Mouse (Mus musculus) brown adipose tissue, adult 24 weeks (tissue): ENCODE measurements at regions not wholly inside any gene's neighbourhood (a gene's known extent, or its start where the extent isn't known, plus 50 kb on each side); places are given as distances from the start of the nearest gene placed in this dataset.
"Not testable (repeated sequence)": the region's sequence is repeated elsewhere in the genome, so short reads cannot be mapped to it uniquely, and the experiment has no call there.

ENCODE experiments used
- H3K27ac ChIP-seq: fragments of 200-500 bp; replicated peaks from 2 replicates; pipeline ENCODE4 v1.5.1; 2012; ENCODE audit warnings: low read depth, mild to moderate bottlenecking, low read length
- H3K4me1 ChIP-seq: fragments of 200-500 bp; 2 replicates; pipeline ENCODE4 v1.6.1; 2012; ENCODE audit warnings: low read length, mixed read lengths; ENCODE audit not compliant: control insufficient read depth, insufficient read depth, insufficient read length
- H3K4me3 ChIP-seq: fragments of 200-500 bp; 2 replicates; pipeline ENCODE4 v1.5.1; 2012; ENCODE audit warnings: low read depth, mild to moderate bottlenecking, low read length, moderate library complexity; ENCODE audit not compliant: insufficient read depth

DNA sequence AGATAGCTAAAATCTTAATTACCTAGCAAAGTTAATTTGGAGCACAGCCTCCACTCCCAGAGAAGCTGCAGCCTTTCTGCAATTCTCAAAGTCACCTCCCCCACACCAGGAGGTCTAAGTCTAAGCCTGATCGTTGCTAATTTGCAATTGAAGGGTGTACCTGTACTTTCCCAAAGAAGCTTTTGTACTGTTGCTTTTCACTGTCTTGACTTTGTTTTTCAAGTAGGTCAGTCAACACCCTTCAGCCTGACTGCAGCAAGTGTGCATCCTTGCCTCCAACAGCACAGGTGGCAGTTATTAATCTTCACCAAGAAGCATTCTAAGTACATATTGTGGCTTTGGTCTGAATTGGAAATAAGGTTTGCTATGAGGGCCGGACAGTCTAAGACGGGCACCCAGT, 91.7 kb upstream of the Slc22a30 start:
- H3K4me3 ChIP-seq, H3K27ac ChIP-seq, H3K4me1 ChIP-seq: not testable (repeated sequence)

DNA sequence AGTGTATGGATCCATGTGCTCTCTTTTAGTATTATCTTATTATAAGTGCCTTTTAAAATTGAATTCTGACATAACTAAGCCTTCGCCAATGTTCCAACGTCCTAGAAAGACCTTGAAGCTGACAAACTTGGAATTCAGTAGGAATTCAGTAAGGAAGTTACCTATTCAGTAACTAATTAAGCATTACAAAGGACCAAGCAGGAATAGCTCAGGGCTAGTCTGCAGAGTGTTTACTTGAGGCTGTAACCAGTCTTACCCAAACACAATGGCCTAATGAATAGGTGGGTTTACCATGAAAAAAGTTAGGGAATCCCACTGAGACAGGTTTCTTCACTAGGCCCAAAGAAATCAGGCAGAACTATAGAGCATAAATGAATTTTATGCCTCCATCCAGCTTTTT, 92.6 kb upstream of the Slc22a30 start:
- H3K27ac ChIP-seq, H3K4me1 ChIP-seq, H3K4me3 ChIP-seq: not testable (repeated sequence)

DNA sequence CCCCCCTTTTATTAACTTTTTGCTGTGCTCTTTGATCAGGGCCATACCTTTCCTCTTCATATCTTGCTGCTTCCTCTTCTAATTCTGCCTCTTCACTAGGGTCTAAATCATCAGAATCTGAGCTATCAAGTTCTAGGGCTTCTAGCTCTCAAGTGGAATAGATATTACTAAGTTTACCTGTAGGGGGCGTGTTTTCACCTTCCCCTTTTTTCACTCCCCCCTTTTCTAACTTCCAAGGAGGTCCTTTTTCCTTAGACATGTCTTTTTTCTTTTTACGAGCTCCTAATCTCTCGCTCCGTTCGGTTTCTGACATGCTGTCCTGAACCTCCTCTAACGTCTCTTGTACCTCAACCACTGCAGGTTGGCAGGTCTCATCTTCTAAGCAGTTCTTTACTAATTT, 73.3 kb upstream of the Slc22a8 start:
- H3K4me1 ChIP-seq = not testable (repeated sequence)

DNA sequence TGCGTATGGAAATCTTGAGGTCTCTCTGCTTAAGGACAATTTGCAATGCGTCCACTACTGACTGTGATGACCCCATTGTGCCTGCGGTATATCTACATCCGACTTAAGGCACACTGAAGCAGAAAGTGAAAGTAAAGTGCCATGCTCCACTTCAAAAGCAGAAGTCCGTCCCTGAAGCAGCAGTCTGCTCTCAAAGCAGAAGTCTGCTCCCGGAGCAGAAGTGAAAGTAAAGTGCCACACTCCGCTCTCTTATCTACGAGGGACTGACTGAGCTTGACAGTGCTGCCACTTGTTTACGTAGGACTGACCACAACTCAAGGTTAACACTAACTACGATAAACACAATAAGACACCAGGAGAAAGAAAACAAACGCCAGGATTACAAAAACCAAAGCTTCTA, 72.8 kb upstream of the Slc22a8 start:
- H3K4me1 ChIP-seq = no peaks in the 10 kb centered on the region
- no peak overlapping the region; the same call in 1 of the 2 replicates for H3K27ac ChIP-seq
- H3K4me3 ChIP-seq = peak overlapping the region; percentile 32

More for the DNA sequence above, 73.3 kb upstream of the Slc22a8 start:
- H3K4me3 ChIP-seq, H3K27ac ChIP-seq: not testable (repeated sequence)

DNA sequence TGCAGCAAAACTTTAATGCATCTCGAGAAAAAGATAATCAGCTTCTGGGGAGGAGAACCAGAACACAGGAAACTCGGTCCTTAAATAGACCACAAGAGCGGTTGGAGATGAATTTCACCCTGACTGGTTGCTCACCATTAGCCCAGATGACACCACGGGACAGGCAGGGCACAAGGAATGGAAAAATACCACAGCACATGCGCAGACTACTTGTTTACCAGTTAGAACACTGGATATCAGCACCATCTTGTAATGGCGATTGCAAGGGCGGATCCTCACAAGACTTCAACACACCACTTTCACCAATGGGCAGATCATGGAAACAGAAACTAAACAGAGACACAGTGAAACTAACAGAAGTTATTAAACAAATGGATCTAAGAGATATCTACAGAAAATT, 72.1 kb upstream of the Slc22a8 start:
- H3K27ac ChIP-seq, H3K4me1 ChIP-seq: not testable (repeated sequence)
- H3K4me3 ChIP-seq = peak overlapping the region; percentile 33

DNA sequence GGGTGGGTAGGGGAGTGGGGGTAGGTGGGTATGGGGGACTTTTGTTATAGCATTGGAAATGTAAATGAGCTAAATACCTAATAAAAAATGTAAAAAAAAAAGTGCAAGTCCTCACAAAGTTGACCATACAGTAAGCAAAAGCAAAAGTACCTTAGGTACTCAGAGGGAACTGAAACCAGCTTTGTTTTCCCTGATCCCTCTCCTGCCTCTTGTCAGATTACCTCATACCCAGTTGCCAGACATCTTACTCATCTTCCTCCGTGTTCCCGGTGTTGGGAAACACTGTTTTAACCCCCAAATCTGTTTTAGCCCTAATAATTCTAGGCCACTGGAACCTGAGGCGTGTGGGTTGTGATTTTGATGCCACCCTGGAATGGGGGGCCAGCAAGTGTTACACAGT, 56.5 kb upstream of the Slc22a8 start:
- Histone ChIP-seq H3K4me1 (no peaks in the 10 kb centered on the region), H3K4me3 (no peak overlapping the region), H3K27ac (no peak overlapping the region)

DNA sequence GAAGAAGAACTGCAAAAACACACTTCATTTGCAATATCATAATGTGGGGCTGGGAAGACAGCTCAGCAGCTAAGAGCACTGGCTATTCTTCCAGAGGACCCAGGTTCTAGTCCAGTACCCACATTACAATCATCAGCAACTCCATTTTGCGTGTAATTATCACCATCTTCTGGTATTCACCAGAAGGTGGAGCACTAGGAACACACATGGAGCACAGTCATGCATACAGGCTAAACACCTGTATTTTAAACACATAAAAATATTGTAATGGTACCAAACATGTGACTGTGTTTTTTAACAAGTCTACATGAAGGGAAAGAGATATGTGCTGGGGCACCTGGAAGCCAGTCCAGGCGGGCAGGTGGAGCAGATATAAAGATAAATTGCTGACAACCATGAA, 55.0 kb upstream of the Slc22a8 start:
- Histone ChIP-seq H3K4me1 (no peaks in the 10 kb centered on the region), H3K4me3 (no peak overlapping the region), H3K27ac (no peak overlapping the region)
